Mouse (Mus musculus) leukemia stem cell, adult 10-12 weeks (primary cell): Measurements from ENCODE around the gene 4930563M21Rik. TPM values are rescaled to one million over a fixed set of nuclear protein-coding genes. Genes with fewer than 3 reads are reported as not detected.

ENCODE experiments used
- polyA plus RNA-seq: library from polyadenylated mRNA; stranded (reverse); fragments of >175 nt; gene quantifications from 2 replicates; pipeline ENCODE4 v1.2.3, GENCODE M21; 2012; ENCODE audit warnings: low replicate concordance

4930563M21Rik gene
- not detected in 2 replicates for polyA plus RNA-seq

GRCm38 (mm10) chr9:56010450-56010849 lies at the start of gene 4930563M21Rik:
Gene 4930563M21Rik, minus strand, starts transcription at chr9:56010550.

GRCm38 (mm10) chr9:56041372-56042180 lies 31.2 kb upstream of the 4930563M21Rik start, which contains the start of gene Rcn2:
Gene Rcn2, plus strand, starts transcription at chr9:56041845.

GRCm38 (mm10) chr9:55937664-55938617 lies 72.4 kb downstream of the 4930563M21Rik start, which contains the start of gene Scaper:
Gene Scaper, minus strand, starts transcription at chr9:55938119.

Other genes starting within 250 kb of the 4930563M21Rik start
- 0.11 and 0.20 TPM in 2 replicates for gene Scaper, start 72.4 kb downstream of the 4930563M21Rik start, polyA plus RNA-seq
- 22.4 and 45.7 TPM in 2 replicates for gene Rcn2, start 31.3 kb upstream of the 4930563M21Rik start, polyA plus RNA-seq
- 19.9 and 30.7 TPM in 2 replicates for gene Pstpip1, start 79.4 kb upstream of the 4930563M21Rik start, polyA plus RNA-seq
- gene Tspan3, start 154.9 kb upstream of the 4930563M21Rik start, polyA plus RNA-seq: 2.9 and 9.0 TPM in 2 replicates